Mouse (Mus musculus): Measurements from ENCODE around the gene Abhd8. TPM values are rescaled to one million over a fixed set of nuclear protein-coding genes. Genes with fewer than 3 reads are reported as not detected.

Abhd8 gene
- total and polyA plus RNA-seq, 3 experiments = 6.0 to 33.2 (median 8.5) TPM

DNA sequence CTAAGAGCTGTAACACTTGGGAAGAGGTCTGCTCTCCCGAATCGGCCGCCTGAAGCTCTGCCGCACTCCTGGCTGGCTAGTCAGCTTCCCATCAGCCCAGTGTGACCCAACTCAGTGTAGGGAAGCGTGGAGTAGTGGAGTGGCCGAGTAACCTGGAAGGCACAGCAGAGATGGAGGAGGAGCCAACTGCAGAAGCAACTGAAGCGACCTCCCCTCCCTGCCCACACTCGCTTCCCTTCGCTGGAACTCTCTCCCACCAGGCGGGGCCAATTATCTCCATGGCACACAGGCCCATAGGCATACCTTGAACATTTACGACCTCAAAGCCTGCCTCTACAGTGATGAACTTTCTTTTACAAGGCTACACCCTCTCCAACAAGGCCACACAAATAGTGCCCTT is 11.7 kb downstream of the Abhd8 start:
- Histone ChIP-seq H3K4me3 (replicated peaks in 1 of 3; ENCODE audit: low read depth in 2 of 3, low read length in 2 of 3, poor library complexity in 1 of 3) (peak overlapping the region in 1 of 3 experiments; percentile 10), H3K4me2 (ENCODE audit: insufficient read depth, low read depth, poor library complexity, severe bottlenecking) (no peak overlapping the region; the same call in 1 of the 2 replicates), H3K9ac (ENCODE audit: insufficient read depth, low read depth) (no peak overlapping the region), H3K27me3 (replicated peaks) (no peaks in the 10 kb centered on the region), H3K79me2 (replicated peaks; ENCODE audit: control insufficient read depth, extremely low read depth, insufficient read depth, poor library complexity, severe bottlenecking) (no peaks in the 10 kb centered on the region), H3K36me3 (replicated peaks in 1 of 2; ENCODE audit: control insufficient read depth in 1 of 2, insufficient read depth in 1 of 2, low read length in 1 of 2) (peaks cover 0 to 1% of the 10 kb centered on the region in 2 experiments), H3K9me3 (replicated peaks; ENCODE audit: low read length) (peaks cover 16% of the 10 kb centered on the region), H3K4me1 (ENCODE audit: control insufficient read depth in 1 of 2, insufficient read depth in 2 of 2) (peaks cover 12 to 26% of the 10 kb centered on the region in 2 experiments), H3K27ac (ENCODE audit: insufficient read depth, low read depth) (peak overlapping the region; percentile 62; the same call in 1 of the 2 replicates)
- dilution Hi-C loops (cut with MboI; ENCODE audit: extremely low pct_ligation_motif_present, extremely low pct_unique_long_range_greater_than_20kb, low sequenced_read_pairs) = no loop called here
- TF ChIP-seq POLR2A (IDR thresholded peaks at IDR 0.05; ENCODE audit: low read depth, low read length) = no peak
- in situ Hi-C loops (cut with MboI; ENCODE audit: low pct_ligation_motif_present, low pct_unique_long_range_greater_than_20kb, low sequenced_read_pairs) = no loop called here
- DNase-seq (ENCODE audit: extremely low read depth) = no peak

DNA sequence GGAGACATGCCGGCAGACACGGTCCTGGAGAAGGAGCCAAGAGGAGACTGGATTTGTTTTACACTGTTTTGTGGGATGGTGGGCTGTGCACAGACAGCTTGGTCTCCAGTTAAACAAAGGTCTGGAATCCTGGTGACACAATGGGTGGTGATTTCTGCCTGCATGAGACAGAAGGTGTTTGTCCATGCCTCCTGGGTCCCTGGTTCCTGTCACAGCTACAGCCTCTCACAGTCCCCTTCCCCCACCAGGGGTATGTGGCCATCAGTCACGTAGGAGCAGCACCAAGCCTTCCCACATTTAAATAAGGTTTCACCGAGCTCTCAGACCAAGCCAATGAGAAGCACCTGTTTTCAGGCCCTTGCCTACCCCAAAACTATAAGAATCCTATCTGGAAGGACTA is 12.1 kb downstream of the Abhd8 start:
- dilution Hi-C loops (cut with MboI; ENCODE audit: extremely low pct_ligation_motif_present, extremely low pct_unique_long_range_greater_than_20kb, low sequenced_read_pairs) = no loop called here
- H3K27me3 ChIP-seq (replicated peaks) = no peaks in the 10 kb centered on the region
- in situ Hi-C loops (cut with MboI; ENCODE audit: low pct_ligation_motif_present, low pct_unique_long_range_greater_than_20kb, low sequenced_read_pairs) = no loop called here
- peaks cover 18% of the 10 kb centered on the region for H3K9me3 ChIP-seq (replicated peaks; ENCODE audit: low read length)
- peaks cover 12 to 25% of the 10 kb centered on the region in 2 experiments for H3K4me1 ChIP-seq (ENCODE audit: control insufficient read depth in 1 of 2, insufficient read depth in 2 of 2)
- H3K79me2 ChIP-seq (replicated peaks; ENCODE audit: control insufficient read depth, extremely low read depth, insufficient read depth, poor library complexity, severe bottlenecking) = no peaks in the 10 kb centered on the region
- H3K4me2 ChIP-seq (ENCODE audit: insufficient read depth, low read depth, poor library complexity, severe bottlenecking) = no peak overlapping the region
- no peak overlapping the region for H3K4me3 ChIP-seq (replicated peaks in 1 of 3; ENCODE audit: low read depth in 2 of 3, low read length in 2 of 3, poor library complexity in 1 of 3)
- no peak for DNase-seq (ENCODE audit: extremely low read depth)
- TF ChIP-seq TCF12 (IDR thresholded peaks at IDR 0.05; ENCODE audit: low read depth, low read length) (no peak), CHD2 (IDR thresholded peaks at IDR 0.05; ENCODE audit: low read length) (peak; percentile 33; the same call in 1 of the 2 replicates), SMC3 (IDR thresholded peaks at IDR 0.05; ENCODE audit: low read depth, low read length) (no peak)
- no peak overlapping the region for H3K9ac ChIP-seq (ENCODE audit: insufficient read depth, low read depth)
- H3K27ac ChIP-seq (ENCODE audit: insufficient read depth, low read depth) = no peak overlapping the region
- no peaks in the 10 kb centered on the region for H3K36me3 ChIP-seq (replicated peaks in 1 of 2; ENCODE audit: control insufficient read depth in 1 of 2, insufficient read depth in 1 of 2, low read length in 1 of 2)

DNA sequence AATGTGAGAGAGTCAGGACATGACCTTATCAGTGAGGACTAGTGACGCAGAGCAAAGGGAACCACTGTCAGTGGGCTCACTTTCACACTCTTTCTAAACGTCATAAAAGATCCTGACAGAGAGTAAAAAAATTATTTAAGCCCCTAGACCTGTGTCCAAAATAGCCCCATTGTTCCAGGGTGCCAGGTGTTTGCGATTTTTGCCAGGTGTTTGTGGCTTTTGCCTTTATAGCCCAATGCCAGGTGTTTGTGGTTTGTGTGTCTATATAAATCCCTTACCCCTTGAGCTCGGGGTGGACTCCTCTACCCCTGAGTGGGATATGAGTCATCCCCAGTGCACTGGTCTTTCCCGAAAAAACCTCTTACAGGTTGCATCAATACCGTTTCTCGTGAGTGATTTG is 18.4 kb downstream of the Abhd8 start:
- no peak for DNase-seq (ENCODE audit: extremely low read depth)
- H3K79me2 ChIP-seq (replicated peaks; ENCODE audit: control insufficient read depth, extremely low read depth, insufficient read depth, poor library complexity, severe bottlenecking) = no peaks in the 10 kb centered on the region
- in situ Hi-C loops (cut with MboI; ENCODE audit: low pct_ligation_motif_present, low pct_unique_long_range_greater_than_20kb, low sequenced_read_pairs) = loop anchor here (10.0 kb wide), 1 partner anchor 60 kb away; no protein-coding TSS in a partner anchor

DNA sequence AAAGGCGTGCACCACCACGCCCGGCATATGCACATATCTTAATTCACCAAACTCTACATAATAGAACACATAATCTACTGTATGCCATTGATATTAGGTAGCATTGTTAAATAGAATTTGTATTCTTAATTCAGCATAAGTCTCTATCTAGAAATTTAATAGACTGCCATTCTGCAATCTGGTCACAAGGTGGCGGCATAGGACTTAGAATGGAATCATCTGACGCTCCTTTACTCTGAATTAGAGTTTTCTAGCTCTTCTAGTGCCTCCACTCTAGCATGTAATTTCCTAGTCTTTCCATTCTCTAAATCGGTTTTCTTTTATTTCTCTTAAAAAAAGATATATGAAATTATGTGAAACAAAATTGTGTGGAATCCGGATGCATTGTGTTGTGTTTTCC is 22.1 kb downstream of the Abhd8 start:
- peaks cover 10% of the 10 kb centered on the region for H3K27me3 ChIP-seq (replicated peaks)
- H3K36me3 ChIP-seq (replicated peaks in 1 of 2; ENCODE audit: control insufficient read depth in 1 of 2, insufficient read depth in 1 of 2, low read length in 1 of 2) = no peaks in the 10 kb centered on the region
- H3K4me2 ChIP-seq (ENCODE audit: insufficient read depth, low read depth, poor library complexity, severe bottlenecking) = no peak overlapping the region
- dilution Hi-C loops (cut with MboI; ENCODE audit: extremely low pct_ligation_motif_present, extremely low pct_unique_long_range_greater_than_20kb, low sequenced_read_pairs) = no loop called here
- H3K4me1 ChIP-seq (ENCODE audit: control insufficient read depth in 1 of 2, insufficient read depth in 2 of 2) = peaks cover 0 to 3% of the 10 kb centered on the region in 2 experiments; a peak in 1 of 4 replicates
- no peak overlapping the region for H3K4me3 ChIP-seq (replicated peaks in 1 of 3; ENCODE audit: low read depth in 2 of 3, low read length in 2 of 3, poor library complexity in 1 of 3)
- in situ Hi-C loops (cut with MboI; ENCODE audit: low pct_ligation_motif_present, low pct_unique_long_range_greater_than_20kb, low sequenced_read_pairs) = loop anchor here (10.0 kb wide), 1 partner anchor 63 kb away; no protein-coding TSS in a partner anchor
- H3K9me3 ChIP-seq (replicated peaks; ENCODE audit: low read length) = peaks cover 10% of the 10 kb centered on the region
- H3K79me2 ChIP-seq (replicated peaks; ENCODE audit: control insufficient read depth, extremely low read depth, insufficient read depth, poor library complexity, severe bottlenecking) = no peaks in the 10 kb centered on the region
- peak; percentile 62 for TF ChIP-seq ZC3H11A (IDR thresholded peaks at IDR 0.05; ENCODE audit: low read depth, low read length)
- TF ChIP-seq POLR2A (IDR thresholded peaks at IDR 0.05; ENCODE audit: low read depth, low read length) = no peak
- TF ChIP-seq E2F4 (IDR thresholded peaks at IDR 0.05; ENCODE audit: insufficient replicate concordance, low read depth, low read length) = 0 out of 2 replicates have a peak, but pooled peaks have one; percentile 42
- TF ChIP-seq ZNF384 (IDR thresholded peaks at IDR 0.05; ENCODE audit: low read depth, low read length) = peak; percentile 51
- TF ChIP-seq ETS1 (conservative IDR thresholded peaks at IDR 0.05; ENCODE audit: low read depth, low read length) = no peak
- no peak for TF ChIP-seq CHD1 (IDR thresholded peaks at IDR 0.05; ENCODE audit: low read depth, low read length)
- TF ChIP-seq RAD21 (IDR thresholded peaks at IDR 0.05; ENCODE audit: low read depth, low read length) = peak; percentile 99
- TF ChIP-seq MXI1 (IDR thresholded peaks at IDR 0.05; ENCODE audit: low read depth, low read length) = no peak
- TF ChIP-seq CTCF (conservative IDR thresholded peaks at IDR 0.05 in 1 of 2, IDR thresholded peaks at IDR 0.05 in 1 of 2; ENCODE audit: low read depth in 2 of 2, low read length in 2 of 2) = peak; percentile 51 to 97; a peak in 3 of 4 replicates
- TF ChIP-seq SMC3 (IDR thresholded peaks at IDR 0.05; ENCODE audit: low read depth, low read length) = peak; percentile 91
- no peak overlapping the region for H3K9ac ChIP-seq (ENCODE audit: insufficient read depth, low read depth)
- DNase-seq (ENCODE audit: extremely low read depth) = peak; percentile 60
- no peak overlapping the region for H3K27ac ChIP-seq (ENCODE audit: insufficient read depth, low read depth)

More for the DNA sequence above, 18.4 kb downstream of the Abhd8 start:
- Histone ChIP-seq H3K27ac (ENCODE audit: insufficient read depth, low read depth) (no peak overlapping the region), H3K4me1 (ENCODE audit: control insufficient read depth in 1 of 2, insufficient read depth in 2 of 2) (peaks cover 0 to 3% of the 10 kb centered on the region in 2 experiments; a peak in 1 of 4 replicates), H3K27me3 (replicated peaks) (no peaks in the 10 kb centered on the region), H3K4me3 (replicated peaks in 1 of 3; ENCODE audit: low read depth in 2 of 3, low read length in 2 of 3, poor library complexity in 1 of 3) (no peak overlapping the region), H3K9ac (ENCODE audit: insufficient read depth, low read depth) (no peak overlapping the region), H3K4me2 (ENCODE audit: insufficient read depth, low read depth, poor library complexity, severe bottlenecking) (no peak overlapping the region), H3K9me3 (replicated peaks; ENCODE audit: low read length) (peaks cover 24% of the 10 kb centered on the region), H3K36me3 (replicated peaks in 1 of 2; ENCODE audit: control insufficient read depth in 1 of 2, insufficient read depth in 1 of 2, low read length in 1 of 2) (no peaks in the 10 kb centered on the region)
- dilution Hi-C loops (cut with MboI; ENCODE audit: extremely low pct_ligation_motif_present, extremely low pct_unique_long_range_greater_than_20kb, low sequenced_read_pairs) = no loop called here
- no peak for TF ChIP-seq NRF1 (IDR thresholded peaks at IDR 0.05; ENCODE audit: low read depth, low read length)
- 0 out of 2 replicates have a peak, but pooled peaks have one; percentile 19 for TF ChIP-seq TCF12 (IDR thresholded peaks at IDR 0.05; ENCODE audit: low read depth, low read length)

Data from CH12.LX (cell line).